ENCODE assay signal across 28 mouse cellular contexts in genomic region chr12:4500516-4500915, GRCm38 (mm10).
"Had no signal": no experiment of that assay in that cellular context is flagged by ENCODE, and none has a peak within 500 bp of the region (broad histone marks: within the 10 kb centered on the region; RNA-seq: fewer than 3 reads in every experiment).

No protein-coding gene starts in this region.

- H3K27ac ChIP-seq: embryonic facial prominence, embryonic 10.5 days; embryonic facial prominence, embryonic 12.5 days; embryonic facial prominence, embryonic 13.5 days; embryonic facial prominence, embryonic 15.5 days; forebrain, embryonic 10.5 days; forebrain, embryonic 12.5 days; forebrain, embryonic 13.5 days; gastrocnemius, adult 2 months; heart, adult 2 months had no signal

- H3K9me3 ChIP-seq: embryonic facial prominence, embryonic 10.5 days; embryonic facial prominence, embryonic 12.5 days; embryonic facial prominence, embryonic 13.5 days; embryonic facial prominence, embryonic 15.5 days; forebrain, embryonic 10.5 days; forebrain, embryonic 12.5 days; forebrain, embryonic 13.5 days; forebrain, embryonic 15.5 days had no signal

- H3K4me3 ChIP-seq: embryonic facial prominence, embryonic 10.5 days; embryonic facial prominence, embryonic 12.5 days; embryonic facial prominence, embryonic 13.5 days; embryonic facial prominence, embryonic 15.5 days; erythroblast, embryonic 14.5 days; forebrain, embryonic 10.5 days; forebrain, embryonic 12.5 days; forebrain, embryonic 13.5 days; forebrain, embryonic 15.5 days; gastrocnemius, adult 2 months; heart, adult 2 months had no signal

- H3K4me1 ChIP-seq: embryonic facial prominence, embryonic 10.5 days; embryonic facial prominence, embryonic 12.5 days; embryonic facial prominence, embryonic 13.5 days; embryonic facial prominence, embryonic 15.5 days; forebrain, embryonic 10.5 days had no signal

- DNase-seq: cerebellum, adult 2 months; cerebellum, adult 8-10 months; cerebellum, adult 9-10 months; cerebellum, adult 9-11 months; cerebellum, postnatal 10 days; cerebellum, postnatal 14 days; cerebellum, postnatal 25 days; cerebellum, postnatal 36 days; embryo, embryonic 11 days; forebrain, postnatal 0 days; gastrocnemius, adult 2 months; gastrocnemius, postnatal 10 days; gastrocnemius, postnatal 14 days; gastrocnemius, postnatal 25 days; gastrocnemius, postnatal 36 days; heart, adult 18-20 months; heart, adult 2 months had no signal

- H3K9ac ChIP-seq: embryonic facial prominence, embryonic 12.5 days; embryonic facial prominence, embryonic 13.5 days; embryonic facial prominence, embryonic 15.5 days; forebrain, embryonic 12.5 days; forebrain, embryonic 13.5 days; forebrain, embryonic 15.5 days; forebrain, postnatal 0 days had no signal

- ATAC-seq: forebrain, embryonic 13.5 days; forebrain, embryonic 14.5 days; forebrain, embryonic 15.5 days; forebrain, embryonic 16.5 days; forebrain, postnatal 0 days had no signal

- H3K4me2 ChIP-seq: embryonic facial prominence, embryonic 12.5 days; embryonic facial prominence, embryonic 13.5 days; embryonic facial prominence, embryonic 15.5 days; forebrain, embryonic 12.5 days; forebrain, embryonic 13.5 days; forebrain, embryonic 15.5 days had no signal

- H3K27me3 ChIP-seq: embryonic facial prominence, embryonic 12.5 days; embryonic facial prominence, embryonic 13.5 days; embryonic facial prominence, embryonic 15.5 days; forebrain, embryonic 12.5 days; forebrain, embryonic 13.5 days; forebrain, embryonic 15.5 days had no signal

- H3K36me3 ChIP-seq: embryonic facial prominence, embryonic 10.5 days; embryonic facial prominence, embryonic 12.5 days; embryonic facial prominence, embryonic 13.5 days; embryonic facial prominence, embryonic 15.5 days; forebrain, embryonic 10.5 days; forebrain, embryonic 12.5 days; forebrain, embryonic 15.5 days had no signal
